Mouse (Mus musculus) hindbrain, embryonic 15.5 days (tissue): ENCODE measurements around the gene Kat6b. TPM values are rescaled to one million over a fixed set of nuclear protein-coding genes. Genes with fewer than 3 reads are reported as not detected.
A peak's percentile ranks its signal among the peaks of the same experiment; 100 is the strongest.
"Not testable (repeated sequence)": the region's sequence is repeated elsewhere in the genome, so short reads cannot be mapped to it uniquely, and the experiment has no call there.

Experiments used
- ATAC-seq: fragments of 200-750 bp; cut with Nextera tagmentation; 2 replicates; pipeline ENCODE4 v1.8.0; 2017; ENCODE audit warnings: low read depth, moderate number of reproducible peaks, moderate TSS enrichment; ENCODE audit not compliant: low FRiP score
- H3K27ac ChIP-seq: fragments of 300-500 bp; sonication (generic); replicated peaks from 2 replicates; pipeline ENCODE4 v1.5.1; 2015; ENCODE audit warnings: mild to moderate bottlenecking, inconsistent platforms
- H3K27me3 ChIP-seq: fragments of 300-500 bp; sonication (generic); 2 replicates; pipeline ENCODE4 v1.6.1; 2015; ENCODE audit warnings: control low read depth, inconsistent platforms
- H3K36me3 ChIP-seq: fragments of 300-500 bp; sonication (generic); 2 replicates; pipeline ENCODE4 v1.6.1; 2015; ENCODE audit warnings: control low read depth, inconsistent platforms
- H3K4me1 ChIP-seq: fragments of 300-500 bp; sonication (generic); replicated peaks from 2 replicates; pipeline ENCODE4 v1.6.1; 2015; ENCODE audit warnings: control low read depth, inconsistent platforms
- H3K4me2 ChIP-seq: fragments of 300-500 bp; sonication (generic); 2 replicates; pipeline ENCODE4 v1.6.1; 2015; ENCODE audit warnings: moderate library complexity, mild to moderate bottlenecking, inconsistent platforms
- H3K4me3 ChIP-seq: fragments of 300-500 bp; sonication (generic); 2 replicates; pipeline ENCODE4 v1.5.1; 2015; ENCODE audit warnings: mild to moderate bottlenecking, inconsistent platforms
- H3K9ac ChIP-seq: fragments of 300-500 bp; sonication (generic); 2 replicates; pipeline ENCODE4 v1.6.1; 2015; ENCODE audit warnings: inconsistent platforms
- H3K9me3 ChIP-seq: fragments of 300-500 bp; sonication (generic); 2 replicates; pipeline ENCODE4 v1.6.1; 2016; ENCODE audit warnings: control low read depth, inconsistent platforms
- WGBS: fragments of 180-500 bp; shearing (Covaris S2); methylation state at CpG from one replicate; pipeline ENCODE4 v1.1.7; 2015; 5-methylcytosine and 5-hydroxymethylcytosine counted together
- polyA plus RNA-seq: library from polyadenylated mRNA; unstranded; fragments of >200 nt; fragmentation: Nextera tagmentation; extraction: Ambion mirVana; gene quantifications from 2 replicates; pipeline ENCODE4 v1.2.1, GENCODE M21; 2015

Gene Kat6b
- polyA plus RNA-seq, 1 experiment from 2014 or later, result 17.6 TPM

GRCm38 (mm10) chr14:21487135-21487534, 5.9 kb downstream of the Kat6b start:
- ATAC-seq, H3K9me3 ChIP-seq, H3K36me3 ChIP-seq, H3K27ac ChIP-seq, H3K4me1 ChIP-seq, H3K27me3 ChIP-seq, H3K4me3 ChIP-seq, H3K4me2 ChIP-seq, H3K9ac ChIP-seq: not testable (repeated sequence)
- 97% methylated on average over 2 of the region's 2 CpGs for WGBS

GRCm38 (mm10) chr14:21488426-21489115, 7.3 kb downstream of the Kat6b start:
- not testable (repeated sequence) for H3K9ac ChIP-seq, H3K4me1 ChIP-seq, H3K36me3 ChIP-seq, H3K9me3 ChIP-seq, H3K27me3 ChIP-seq, H3K4me2 ChIP-seq, H3K27ac ChIP-seq, H3K4me3 ChIP-seq
- ATAC-seq, result peak; percentile 51; the same call in 1 of the 2 replicates
- 67% methylated on average over 8 of the region's 9 CpGs for WGBS

GRCm38 (mm10) chr14:21489116-21489485, 7.9 kb downstream of the Kat6b start:
- Histone ChIP-seq H3K9ac (no peak overlapping the region), H3K9me3 (no peaks in the 10 kb centered on the region), H3K4me2 (no peak overlapping the region), H3K27me3 (no peaks in the 10 kb centered on the region), H3K27ac (no peak overlapping the region), H3K4me3 (no peak overlapping the region), H3K4me1 (no peaks in the 10 kb centered on the region), H3K36me3 (no peaks in the 10 kb centered on the region)
- WGBS, result 34% methylated on average over 3 of the region's 3 CpGs
- peak; percentile 23; the same call in 1 of the 2 replicates for ATAC-seq

- H3K4me2 ChIP-seq, result no peak overlapping the region
- 81% methylated on average over 4 of the region's 4 CpGs for WGBS
- no peaks in the 10 kb centered on the region for H3K27me3 ChIP-seq
- no peaks in the 10 kb centered on the region for H3K36me3 ChIP-seq
- H3K9ac ChIP-seq, result no peak overlapping the region
- no peaks in the 10 kb centered on the region for H3K9me3 ChIP-seq
- ATAC-seq, result no peak
- no peak overlapping the region for H3K4me3 ChIP-seq
- H3K27ac ChIP-seq, result no peak overlapping the region
- H3K4me1 ChIP-seq, result no peaks in the 10 kb centered on the region
Measured at GRCm38 (mm10) chr14:21490141-21490540, 8.9 kb downstream of the Kat6b start.

GRCm38 (mm10) chr14:21498361-21498996, 17.2 kb downstream of the Kat6b start:
- H3K36me3 ChIP-seq, result no peaks in the 10 kb centered on the region
- no peak for ATAC-seq
- H3K4me2 ChIP-seq, result peak overlapping the region; percentile 84
- H3K4me3 ChIP-seq, result peak overlapping the region; percentile 93
- H3K27ac ChIP-seq, result peak overlapping the region; percentile 100
- H3K4me1 ChIP-seq, result peaks cover 27% of the 10 kb centered on the region
- WGBS, result 6% methylated on average over 7 of the region's 7 CpGs
- H3K27me3 ChIP-seq, result no peaks in the 10 kb centered on the region
- H3K9me3 ChIP-seq, result no peaks in the 10 kb centered on the region
- H3K9ac ChIP-seq, result peak overlapping the region; percentile 95

- H3K9ac ChIP-seq, result peak overlapping the region; percentile 95
- H3K4me2 ChIP-seq, result peak overlapping the region; percentile 84
- no peaks in the 10 kb centered on the region for H3K27me3 ChIP-seq
- peak overlapping the region; percentile 93 for H3K4me3 ChIP-seq
- whole genome bisulfite sequencing, result 0% methylated on average over 30 of the region's 33 CpGs
- H3K4me1 ChIP-seq, result peaks cover 27% of the 10 kb centered on the region
- no peaks in the 10 kb centered on the region for H3K9me3 ChIP-seq
- H3K27ac ChIP-seq, result peak overlapping the region; percentile 100
- ATAC-seq, result no peak
- H3K36me3 ChIP-seq, result no peaks in the 10 kb centered on the region
Measured at GRCm38 (mm10) chr14:21499011-21499581, 17.9 kb downstream of the Kat6b start.

- Histone ChIP-seq H3K9me3 (no peaks in the 10 kb centered on the region), H3K4me2 (peak overlapping the region; percentile 84), H3K4me1 (peaks cover 31% of the 10 kb centered on the region), H3K4me3 (peak overlapping the region; percentile 93), H3K36me3 (no peaks in the 10 kb centered on the region), H3K9ac (peak overlapping the region; percentile 95), H3K27me3 (no peaks in the 10 kb centered on the region), H3K27ac (peak overlapping the region; percentile 100)
- ATAC-seq, result peak; percentile 7
- 1% methylated on average over 40 of the region's 57 CpGs for WGBS
Measured at GRCm38 (mm10) chr14:21499631-21500153, 18.5 kb downstream of the Kat6b start.

- H3K4me3 ChIP-seq, result peak overlapping the region; percentile 93
- peak overlapping the region; percentile 84 for H3K4me2 ChIP-seq
- H3K36me3 ChIP-seq, result no peaks in the 10 kb centered on the region
- H3K9me3 ChIP-seq, result no peaks in the 10 kb centered on the region
- H3K4me1 ChIP-seq, result peaks cover 31% of the 10 kb centered on the region
- ATAC-seq, result peak; percentile 98
- peak overlapping the region; percentile 95 for H3K9ac ChIP-seq
- WGBS, result under 1% methylated on average over 75 of the region's 75 CpGs
- H3K27me3 ChIP-seq, result no peaks in the 10 kb centered on the region
- H3K27ac ChIP-seq, result peak overlapping the region; percentile 100
Measured at GRCm38 (mm10) chr14:21500154-21501047, 19.2 kb downstream of the Kat6b start.

- Histone ChIP-seq H3K4me1 (peaks cover 31% of the 10 kb centered on the region), H3K27me3 (no peaks in the 10 kb centered on the region), H3K4me3 (peak overlapping the region; percentile 93), H3K9ac (peak overlapping the region; percentile 77), H3K4me2 (peak overlapping the region; percentile 63), H3K36me3 (no peaks in the 10 kb centered on the region), H3K9me3 (no peaks in the 10 kb centered on the region), H3K27ac (peak overlapping the region; percentile 100)
- peak; percentile 2; the same call in 1 of the 2 replicates for ATAC-seq
- 1% methylated on average over 37 of the region's 38 CpGs for WGBS
Measured at GRCm38 (mm10) chr14:21501048-21501657, 19.9 kb downstream of the Kat6b start.

- H3K4me3 ChIP-seq, result no peak overlapping the region
- no peak overlapping the region for H3K27ac ChIP-seq
- H3K9me3 ChIP-seq, result no peaks in the 10 kb centered on the region
- H3K4me1 ChIP-seq, result peaks cover 22% of the 10 kb centered on the region
- no peak overlapping the region for H3K4me2 ChIP-seq
- no peak for ATAC-seq
- no peak overlapping the region for H3K9ac ChIP-seq
- no peaks in the 10 kb centered on the region for H3K27me3 ChIP-seq
- WGBS, result 79% methylated on average over 4 of the region's 4 CpGs
- H3K36me3 ChIP-seq, result no peaks in the 10 kb centered on the region
Measured at GRCm38 (mm10) chr14:21505036-21505435, 23.8 kb downstream of the Kat6b start.

GRCm38 (mm10) chr14:21507046-21507445, 25.8 kb downstream of the Kat6b start:
- no peak overlapping the region for H3K4me3 ChIP-seq
- H3K36me3 ChIP-seq, result no peaks in the 10 kb centered on the region
- H3K4me2 ChIP-seq, result no peak overlapping the region
- no peak overlapping the region for H3K9ac ChIP-seq
- H3K9me3 ChIP-seq, result no peaks in the 10 kb centered on the region
- ATAC-seq, result no peak
- WGBS, result 82% methylated on average over 5 of the region's 5 CpGs
- H3K27ac ChIP-seq, result no peak overlapping the region
- H3K4me1 ChIP-seq, result peaks cover 14% of the 10 kb centered on the region
- H3K27me3 ChIP-seq, result no peaks in the 10 kb centered on the region
